Mouse (Mus musculus) ES-E14 (cell line): ENCODE measurements around the gene Tead4.
"Not testable (repeated sequence)": the region's sequence is repeated elsewhere in the genome, so short reads cannot be mapped to it uniquely, and the experiment has no call there.

ENCODE experiments used
- CHD2 ChIP-seq: IDR thresholded peaks from 2 replicates; pipeline ENCODE4 v1.6.1; 2014; ENCODE audit warnings: mild to moderate bottlenecking, low read depth, low read length, inconsistent platforms
- HCFC1 ChIP-seq: IDR thresholded peaks from 2 replicates; pipeline ENCODE4 v1.6.1; 2012; ENCODE audit warnings: low read length, inconsistent platforms, borderline replicate concordance; ENCODE audit not compliant: insufficient read depth
- MAFK ChIP-seq: IDR thresholded peaks from 2 replicates; pipeline ENCODE4 v1.6.1; 2014; ENCODE audit warnings: mild to moderate bottlenecking, low read depth, low read length, inconsistent platforms; ENCODE audit not compliant: insufficient read depth
- ZC3H11A ChIP-seq: IDR thresholded peaks from 2 replicates; pipeline ENCODE4 v1.6.1; 2012; ENCODE audit warnings: low read depth, mild to moderate bottlenecking, inconsistent platforms, low read length, borderline replicate concordance
- ZNF384 ChIP-seq: IDR thresholded peaks from 2 replicates; pipeline ENCODE4 v1.6.1; 2012; ENCODE audit warnings: low read depth, low read length, inconsistent platforms

DNA sequence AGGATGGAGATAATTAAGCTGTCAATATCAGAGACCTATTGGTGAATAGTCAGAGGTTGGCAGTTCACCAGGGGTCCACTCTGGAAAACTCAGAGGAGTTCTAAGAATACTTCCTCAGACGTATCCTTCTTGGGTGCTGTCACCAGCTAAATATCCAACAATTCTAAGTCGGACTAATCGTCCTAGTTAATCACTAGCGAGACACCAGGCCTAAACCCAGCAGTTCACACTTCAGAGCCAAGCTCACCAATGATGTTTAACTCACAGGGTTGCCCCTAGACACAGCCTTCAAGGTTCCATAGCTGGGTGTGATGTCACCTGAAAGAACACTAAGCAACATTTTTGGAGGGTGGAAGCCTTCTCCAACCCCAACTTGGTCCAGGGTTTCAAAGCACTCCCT is 85.6 kb downstream of the Tead4 start:
- not testable (repeated sequence) for TF ChIP-seq HCFC1, MAFK, CHD2, ZC3H11A, ZNF384
